Mouse (Mus musculus) limb, embryonic 13.5 days (tissue): ENCODE results near the gene Fndc10. TPM values are rescaled to one million over a fixed set of nuclear protein-coding genes. Genes with fewer than 3 reads are reported as not detected.

Experiments
- ATAC-seq: fragments of 200-750 bp; cut with Nextera tagmentation; 2 replicates; pipeline ENCODE4 v1.8.0; 2017; ENCODE audit warnings: low read depth, moderate number of reproducible peaks, moderate TSS enrichment; ENCODE audit not compliant: low FRiP score
- H3K27ac ChIP-seq: fragments of 300-500 bp; sonication (generic); 2 replicates; pipeline ENCODE4 v1.5.1; 2015; ENCODE audit warnings: inconsistent platforms, mild to moderate bottlenecking, moderate library complexity
- H3K27me3 ChIP-seq: fragments of 300-500 bp; sonication (generic); 2 replicates; pipeline ENCODE4 v1.6.1; 2015; ENCODE audit warnings: mild to moderate bottlenecking, inconsistent platforms
- H3K36me3 ChIP-seq: fragments of 300-500 bp; sonication (generic); 2 replicates; pipeline ENCODE4 v1.6.1; 2015; ENCODE audit warnings: inconsistent platforms, mild to moderate bottlenecking, moderate library complexity
- H3K4me1 ChIP-seq: fragments of 300-500 bp; sonication (generic); 2 replicates; pipeline ENCODE4 v1.6.1; 2015; ENCODE audit warnings: inconsistent platforms
- H3K4me2 ChIP-seq: fragments of 300-500 bp; sonication (generic); replicated peaks from 2 replicates; pipeline ENCODE4 v1.6.1; 2015; ENCODE audit warnings: inconsistent platforms, mild to moderate bottlenecking, moderate library complexity
- H3K4me3 ChIP-seq: fragments of 300-500 bp; sonication (generic); 2 replicates; pipeline ENCODE4 v1.5.1; 2015; ENCODE audit warnings: moderate library complexity, mild to moderate bottlenecking, inconsistent platforms
- H3K9ac ChIP-seq: fragments of 300-500 bp; sonication (generic); 2 replicates; pipeline ENCODE4 v1.6.1; 2015; ENCODE audit warnings: mild to moderate bottlenecking, inconsistent platforms
- H3K9me3 ChIP-seq: fragments of 300-500 bp; sonication (generic); 2 replicates; pipeline ENCODE4 v1.6.1; 2016; ENCODE audit warnings: inconsistent platforms
- WGBS: fragments of 180-500 bp; shearing (Covaris S2); methylation state at CpG from one replicate; pipeline ENCODE4 v1.1.7; 2015; 5-methylcytosine and 5-hydroxymethylcytosine counted together
- polyA plus RNA-seq: library from polyadenylated mRNA; unstranded; fragments of >200 nt; fragmentation: Nextera tagmentation; extraction: Ambion mirVana; gene quantifications from 2 replicates; pipeline ENCODE4 v1.2.1, GENCODE M21; 2015

Fndc10 gene
- polyA plus RNA-seq, 1 experiment from 2014 or later = 8.4 TPM

DNA sequence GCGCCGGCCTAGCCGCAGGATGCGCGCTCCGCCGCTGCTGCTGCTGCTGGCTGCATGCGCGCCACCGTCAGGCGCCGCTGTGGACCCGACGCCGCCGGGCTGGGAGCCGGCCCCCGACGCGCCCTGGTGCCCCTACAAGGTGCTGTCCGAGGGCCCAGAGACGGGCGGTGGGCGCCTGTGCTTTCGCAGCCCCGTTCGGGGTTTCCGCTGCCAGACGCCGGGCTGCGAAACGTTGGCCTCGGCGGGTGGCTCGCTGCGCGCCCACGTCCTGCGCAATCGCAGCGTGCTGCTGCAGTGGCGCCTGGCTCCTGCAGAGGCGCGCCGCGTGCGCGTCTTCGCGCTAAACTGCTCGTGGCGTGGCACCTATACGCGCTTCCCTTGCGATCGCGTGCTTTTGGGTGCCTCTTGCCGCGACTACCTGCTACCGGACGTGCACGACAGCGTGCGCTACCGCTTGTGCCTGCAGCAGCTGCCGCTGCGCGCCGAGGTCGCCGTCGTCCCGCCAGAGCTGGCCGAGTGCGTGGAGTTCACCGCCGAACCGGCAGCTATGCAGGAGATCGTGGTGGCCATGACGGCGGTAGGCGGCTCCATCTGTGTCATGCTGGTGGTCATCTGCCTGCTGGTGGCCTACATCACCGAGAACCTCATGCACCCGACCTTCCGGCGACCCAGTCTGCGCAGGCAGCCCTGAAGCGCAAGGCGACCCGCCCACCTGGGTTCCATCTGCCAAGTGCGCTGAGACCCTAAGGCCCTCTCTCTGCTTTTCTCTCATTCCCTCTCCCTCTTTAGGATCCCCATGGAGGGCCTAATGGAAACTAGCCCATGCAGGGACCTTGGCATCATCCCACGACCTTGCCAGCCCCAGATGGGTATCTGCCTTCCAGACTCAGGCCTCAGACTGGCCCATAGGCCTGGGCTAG, 600 bp downstream of the Fndc10 start:
- Histone ChIP-seq H3K9me3 (no peaks in the 10 kb centered on the region), H3K27ac (peak overlapping the region; percentile 78; the same call in 1 of the 2 replicates), H3K27me3 (peaks cover 12% of the 10 kb centered on the region; the same call in 1 of the 2 replicates), H3K36me3 (no peaks in the 10 kb centered on the region), H3K9ac (peak overlapping the region; percentile 82), H3K4me1 (peaks cover 21% of the 10 kb centered on the region), H3K4me2 (peak overlapping the region; percentile 94), H3K4me3 (peak overlapping the region; percentile 69)
- peak; percentile 83 for ATAC-seq
- 1% methylated on average over 87 of the region's 92 CpGs for WGBS

DNA sequence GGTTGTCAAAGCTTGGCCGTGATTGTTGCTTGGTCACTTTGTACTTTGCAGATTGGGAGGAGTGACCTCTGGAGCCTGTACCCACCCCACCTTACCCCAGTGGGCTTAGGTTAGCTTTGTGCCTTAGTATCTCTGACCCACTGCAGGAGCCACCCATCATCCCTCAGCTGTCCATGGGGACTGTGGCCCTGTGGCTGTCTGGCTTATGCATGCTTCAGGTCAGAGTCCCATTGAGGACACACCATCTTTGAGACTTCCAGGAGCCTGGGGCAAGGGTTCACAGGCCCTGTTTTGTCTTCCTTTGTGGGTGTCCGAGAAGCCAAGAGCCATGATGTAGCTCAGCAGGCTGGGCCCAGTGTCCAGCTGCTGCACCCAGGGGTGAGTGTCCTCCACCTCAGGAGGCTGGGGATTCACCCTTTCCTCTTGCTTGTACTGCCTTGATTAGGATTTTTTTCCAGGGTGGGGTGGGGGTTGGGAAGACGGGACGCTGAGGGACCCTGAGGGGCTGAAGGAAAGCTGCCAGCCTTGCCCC, 1.5 kb downstream of the Fndc10 start:
- peaks cover 21% of the 10 kb centered on the region for H3K4me1 ChIP-seq
- WGBS = 81% methylated on average over 4 of the region's 4 CpGs
- peak overlapping the region; percentile 82 for H3K9ac ChIP-seq
- peak overlapping the region; percentile 69 for H3K4me3 ChIP-seq
- H3K4me2 ChIP-seq = peak overlapping the region; percentile 94
- ATAC-seq = no peak
- no peak overlapping the region for H3K27ac ChIP-seq
- no peaks in the 10 kb centered on the region for H3K36me3 ChIP-seq
- no peaks in the 10 kb centered on the region for H3K9me3 ChIP-seq
- peaks cover 12% of the 10 kb centered on the region; the same call in 1 of the 2 replicates for H3K27me3 ChIP-seq

DNA sequence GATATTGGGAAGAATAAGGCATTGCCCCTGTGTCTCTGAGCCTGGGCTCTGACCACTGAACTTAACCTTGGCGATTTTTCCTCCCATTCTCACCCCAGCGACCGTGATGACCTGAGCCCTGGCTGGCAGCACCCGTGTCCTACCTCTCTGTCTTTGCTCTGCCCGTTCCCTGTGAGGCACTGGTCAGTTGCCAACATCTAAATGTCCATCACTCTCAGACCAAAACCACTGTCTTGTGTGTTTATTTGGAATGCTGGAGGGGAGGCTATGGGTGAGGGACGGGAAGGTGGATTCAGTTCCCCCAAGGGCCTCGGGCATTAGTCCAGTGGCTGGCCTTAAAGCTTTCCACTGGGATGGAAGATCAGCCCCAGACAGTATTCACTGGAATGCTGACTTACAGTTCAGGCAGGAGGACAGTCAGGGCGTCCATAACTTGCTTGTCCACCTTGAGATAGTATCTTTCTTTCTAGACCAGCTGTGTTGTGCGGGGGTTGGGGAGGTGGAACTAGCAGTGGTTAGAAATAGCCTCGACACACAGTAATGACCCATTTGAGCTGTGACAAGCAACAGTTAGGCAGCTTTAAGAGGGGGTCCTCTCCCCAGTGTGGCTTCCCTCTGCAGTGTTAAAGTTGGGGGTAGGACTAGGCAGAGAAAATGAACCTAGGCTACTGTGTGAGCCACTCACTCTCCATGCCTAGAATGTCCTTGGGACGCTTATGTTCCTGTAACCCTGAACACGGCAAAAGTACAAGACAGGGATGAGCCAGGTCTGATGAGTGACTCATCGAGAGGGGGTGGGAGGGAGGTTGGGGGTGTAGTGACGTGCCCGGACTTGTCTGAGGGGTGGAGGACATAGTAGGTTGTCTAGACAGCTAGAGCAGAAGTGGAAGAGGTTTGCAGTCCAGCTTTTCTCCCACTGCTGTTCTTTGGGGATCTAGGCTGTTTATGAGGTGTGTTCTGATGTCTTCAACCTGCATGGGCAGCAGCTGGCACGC, 2.4 kb downstream of the Fndc10 start:
- 71% methylated on average over 16 of the region's 16 CpGs for WGBS
- no peak for ATAC-seq
- Histone ChIP-seq H3K27ac (no peak overlapping the region), H3K4me3 (peak overlapping the region; percentile 7; the same call in 1 of the 2 replicates), H3K4me1 (peaks cover 21% of the 10 kb centered on the region), H3K27me3 (peaks cover 12% of the 10 kb centered on the region; the same call in 1 of the 2 replicates), H3K4me2 (peak overlapping the region; percentile 94), H3K9ac (peak overlapping the region; percentile 39; the same call in 1 of the 2 replicates), H3K36me3 (no peaks in the 10 kb centered on the region), H3K9me3 (no peaks in the 10 kb centered on the region)

DNA sequence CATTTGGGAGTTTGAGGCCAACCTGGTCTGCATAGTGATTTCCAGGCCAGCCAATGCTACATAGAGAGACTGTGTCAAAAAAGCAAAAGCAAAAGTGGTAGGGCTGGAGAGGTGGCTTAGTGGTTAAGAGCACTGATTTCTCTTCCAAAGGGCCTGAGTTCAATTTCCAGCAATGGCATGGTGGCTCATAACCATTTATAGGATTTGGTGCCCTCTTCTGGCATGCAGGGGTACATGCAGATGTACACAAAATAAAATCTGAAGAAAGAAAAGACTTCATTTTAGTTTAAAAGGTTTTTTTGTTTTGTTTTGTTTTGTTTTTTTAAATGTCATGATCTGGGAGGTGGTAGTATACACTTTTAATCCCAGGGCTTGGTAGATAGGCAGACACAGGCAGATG, 6.3 kb downstream of the Fndc10 start:
- no peak overlapping the region for H3K4me3 ChIP-seq
- H3K9ac ChIP-seq = no peak overlapping the region
- no peaks in the 10 kb centered on the region for H3K36me3 ChIP-seq
- H3K9me3 ChIP-seq = no peaks in the 10 kb centered on the region
- no peak for ATAC-seq
- no peak overlapping the region for H3K27ac ChIP-seq
- H3K4me2 ChIP-seq = no peak overlapping the region
- H3K4me1 ChIP-seq = peaks cover 15% of the 10 kb centered on the region
- peaks cover 7% of the 10 kb centered on the region; the same call in 1 of the 2 replicates for H3K27me3 ChIP-seq

DNA sequence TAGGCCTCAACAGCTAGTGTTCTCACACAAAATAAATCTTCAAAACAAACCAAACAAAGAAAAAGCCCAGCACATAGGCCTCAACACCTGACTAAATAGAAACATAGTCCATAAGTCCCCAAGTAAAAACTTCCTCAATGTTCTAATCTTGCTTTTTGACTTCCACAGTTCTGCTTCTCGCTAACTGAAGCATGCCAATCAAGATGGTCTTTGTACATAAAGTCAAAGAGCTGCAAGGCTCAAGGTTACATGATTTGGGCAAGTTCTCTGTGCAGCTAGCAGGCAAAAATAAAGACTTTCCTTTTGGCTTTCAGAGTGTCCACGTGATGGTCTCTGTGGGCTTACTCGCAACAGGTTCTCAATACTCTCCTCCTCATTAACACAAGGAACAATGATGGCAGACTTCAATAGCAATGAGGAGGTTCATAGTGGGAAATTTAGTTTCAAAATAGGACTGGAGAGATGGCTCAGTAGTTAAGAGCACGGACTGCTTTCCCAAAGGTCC, 9.3 kb downstream of the Fndc10 start:
- Histone ChIP-seq H3K4me3 (no peak overlapping the region), H3K4me2 (no peak overlapping the region), H3K36me3 (no peaks in the 10 kb centered on the region), H3K4me1 (peaks cover 11% of the 10 kb centered on the region), H3K9ac (no peak overlapping the region), H3K9me3 (no peaks in the 10 kb centered on the region), H3K27ac (no peak overlapping the region), H3K27me3 (no peaks in the 10 kb centered on the region)
- WGBS = 91% methylated on average over 4 of the region's 4 CpGs
- ATAC-seq = no peak

DNA sequence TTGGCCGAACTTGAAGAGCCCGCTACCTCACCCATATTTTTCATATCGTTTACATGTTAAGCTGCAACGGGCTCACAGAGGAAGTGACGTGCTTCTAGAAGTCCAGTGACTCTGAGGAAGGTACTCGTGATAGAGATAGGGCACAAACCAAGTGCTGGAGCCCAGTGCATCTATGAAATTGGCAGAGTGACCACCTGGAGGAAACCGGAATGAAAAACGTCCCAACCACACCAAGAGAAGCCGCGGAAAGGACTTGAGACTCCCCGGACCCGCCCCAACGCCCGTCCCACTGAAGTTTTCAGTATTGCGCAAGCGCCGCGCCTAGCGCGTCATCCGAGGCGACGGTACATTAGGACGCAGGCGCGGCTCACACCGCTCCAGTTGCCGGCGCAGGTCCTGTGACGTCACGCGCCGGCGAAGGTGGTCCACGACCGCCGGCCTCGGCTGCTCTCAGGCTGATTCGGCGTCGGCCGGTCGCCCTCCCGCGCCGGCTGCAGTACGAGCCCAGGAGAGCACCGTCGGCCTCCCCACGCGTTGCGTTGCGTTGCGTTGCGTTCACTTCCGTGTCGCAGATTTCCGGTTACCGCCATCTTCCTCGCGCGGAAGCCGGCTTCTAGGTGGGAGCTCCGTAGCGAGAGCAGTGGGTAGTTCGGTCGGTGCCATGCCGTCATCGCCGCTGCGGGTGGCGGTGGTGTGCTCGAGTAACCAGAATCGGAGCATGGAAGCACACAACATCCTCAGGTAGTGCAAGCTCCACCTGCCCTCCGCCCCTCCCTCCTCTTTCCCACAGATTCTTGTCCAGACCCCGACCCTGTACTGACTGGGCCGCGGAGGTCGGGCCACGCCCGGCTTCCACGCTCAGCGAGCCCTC, 10.8 kb downstream of the Fndc10 start, which contains the start of gene Ssu72:
TSS of gene Ssu72 (plus strand) at position 80 of the 871 bp plus-strand sequence.
- Histone ChIP-seq H3K27me3 (no peaks in the 10 kb centered on the region), H3K4me2 (peak within 1 kb of the TSS; percentile 85), H3K9ac (peak within 1 kb of the TSS; percentile 93), H3K4me3 (peak within 1 kb of the TSS; percentile 92), H3K4me1 (peaks cover 20% of the 10 kb centered on the region), H3K9me3 (no peaks in the 10 kb centered on the region), H3K27ac (peak within 1 kb of the TSS; percentile 94), H3K36me3 (no peaks in the 10 kb centered on the region)
- ATAC-seq = peak; percentile 96
- under 1% methylated on average over 83 of the region's 83 CpGs for WGBS

DNA sequence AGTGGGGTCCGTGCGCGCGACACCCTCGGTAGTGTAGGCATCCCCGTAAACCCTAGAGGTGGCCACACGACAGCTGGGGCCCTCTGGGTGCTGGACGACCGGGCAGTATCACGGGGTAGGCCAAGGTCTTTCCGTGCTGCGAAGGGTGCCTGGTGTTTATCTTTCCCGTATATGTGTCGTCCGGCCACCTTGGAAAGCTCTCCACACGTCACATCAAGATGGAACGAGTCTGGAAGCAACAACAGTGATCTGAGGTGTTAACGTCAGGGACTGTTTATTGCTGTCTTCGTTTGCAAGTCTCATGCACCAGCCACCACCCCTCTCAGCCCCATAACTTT, 11.4 kb downstream of the Fndc10 start:
- Histone ChIP-seq H3K27me3 (no peaks in the 10 kb centered on the region), H3K4me2 (peak overlapping the region; percentile 82), H3K9ac (peak overlapping the region; percentile 93), H3K4me3 (peak overlapping the region; percentile 92), H3K36me3 (no peaks in the 10 kb centered on the region), H3K27ac (peak overlapping the region; percentile 94), H3K9me3 (no peaks in the 10 kb centered on the region), H3K4me1 (peaks cover 22% of the 10 kb centered on the region)
- ATAC-seq = no peak
- WGBS = 0% methylated on average over 19 of the region's 19 CpGs

DNA sequence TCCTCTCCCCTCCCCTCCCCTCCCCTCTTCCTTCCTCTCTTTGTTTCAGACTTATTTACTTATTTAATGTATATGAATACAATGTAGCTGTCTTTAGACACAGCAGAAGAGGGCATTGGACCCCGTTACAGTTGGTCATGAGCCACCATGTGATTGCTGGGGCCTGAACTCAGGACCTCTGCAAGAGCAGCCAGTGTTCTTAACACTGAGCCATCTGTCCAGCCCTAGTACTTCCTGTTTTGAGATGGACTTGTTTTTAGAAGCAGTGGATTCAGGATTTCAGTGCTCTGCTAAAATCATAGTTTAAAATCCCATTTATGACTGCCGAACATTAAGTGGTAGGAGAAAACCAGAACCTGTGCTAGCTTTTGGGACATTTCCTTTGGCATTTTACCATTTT, 14.4 kb downstream of the Fndc10 start:
- H3K4me2 ChIP-seq = no peak overlapping the region
- WGBS = 82% methylated on average over 2 of the region's 2 CpGs
- no peak overlapping the region for H3K9ac ChIP-seq
- no peak overlapping the region for H3K27ac ChIP-seq
- H3K4me1 ChIP-seq = peaks cover 25% of the 10 kb centered on the region
- H3K36me3 ChIP-seq = no peaks in the 10 kb centered on the region
- H3K4me3 ChIP-seq = no peak overlapping the region
- no peaks in the 10 kb centered on the region for H3K9me3 ChIP-seq
- H3K27me3 ChIP-seq = no peaks in the 10 kb centered on the region
- no peak for ATAC-seq

DNA sequence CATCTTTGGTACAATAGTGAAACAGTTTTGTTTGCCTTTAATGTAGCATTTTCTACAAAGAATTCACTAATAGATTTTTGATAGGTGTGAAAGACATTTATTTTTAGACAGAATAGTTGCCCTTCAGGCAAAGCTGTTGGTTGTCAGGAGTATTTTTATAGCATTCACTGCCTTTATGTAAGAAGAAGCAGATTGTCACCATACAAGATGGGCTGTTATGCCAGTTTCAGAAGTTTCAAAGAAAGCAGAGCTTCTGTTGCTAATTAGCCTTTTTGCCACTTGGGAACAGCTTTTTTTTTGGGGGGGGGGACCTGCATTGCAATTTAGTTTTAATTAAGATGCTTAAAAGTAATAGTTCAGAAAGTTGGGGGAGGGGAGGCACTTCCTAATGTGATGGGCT, 14.8 kb downstream of the Fndc10 start:
- no peak overlapping the region for H3K9ac ChIP-seq
- no peaks in the 10 kb centered on the region for H3K27me3 ChIP-seq
- H3K4me1 ChIP-seq = peaks cover 25% of the 10 kb centered on the region
- H3K9me3 ChIP-seq = no peaks in the 10 kb centered on the region
- no peak overlapping the region for H3K4me3 ChIP-seq
- ATAC-seq = no peak
- H3K27ac ChIP-seq = no peak overlapping the region
- H3K4me2 ChIP-seq = no peak overlapping the region
- H3K36me3 ChIP-seq = no peaks in the 10 kb centered on the region

DNA sequence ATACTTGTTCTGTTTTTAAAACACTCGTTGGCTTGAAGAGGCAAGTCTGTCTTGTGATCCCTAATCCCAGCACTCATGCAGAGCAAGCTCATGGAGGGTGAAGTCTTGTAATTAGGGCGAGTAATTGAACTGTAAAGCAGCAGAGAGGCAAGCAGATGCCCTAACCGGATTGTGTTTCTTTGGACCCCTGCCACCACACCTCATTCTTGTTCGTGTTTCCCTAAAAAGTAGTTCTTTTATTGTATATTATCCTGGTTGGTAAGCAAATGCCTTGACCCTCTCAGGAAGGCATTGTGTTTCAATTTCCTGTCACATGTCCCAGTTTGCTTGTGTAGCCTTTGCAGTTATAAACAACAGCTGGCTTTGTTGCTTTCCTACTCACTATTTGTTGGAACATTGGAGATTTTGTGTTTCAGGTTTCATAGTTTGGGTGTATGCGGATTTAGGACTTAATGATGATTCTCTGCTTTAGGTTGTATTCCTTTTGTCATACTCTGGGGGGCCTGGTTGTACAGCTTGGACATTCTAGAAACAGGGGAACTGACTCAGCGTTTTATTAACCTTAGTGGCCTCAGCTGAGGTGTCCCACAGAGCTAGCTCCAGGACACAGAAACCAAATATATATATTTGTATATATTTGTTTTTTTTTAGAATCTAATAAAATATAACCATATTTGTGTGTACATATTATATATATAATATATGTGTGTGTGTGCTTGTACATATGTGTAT, 16.5 kb downstream of the Fndc10 start:
- H3K9ac ChIP-seq = no peak overlapping the region
- H3K4me1 ChIP-seq = peaks cover 25% of the 10 kb centered on the region
- H3K4me2 ChIP-seq = no peak overlapping the region
- H3K27ac ChIP-seq = peak overlapping the region; percentile 18; the same call in 1 of the 2 replicates
- no peak overlapping the region for H3K4me3 ChIP-seq
- ATAC-seq = no peak
- H3K9me3 ChIP-seq = no peaks in the 10 kb centered on the region
- H3K27me3 ChIP-seq = no peaks in the 10 kb centered on the region
- H3K36me3 ChIP-seq = peaks cover 14% of the 10 kb centered on the region
- 48% methylated on average over 6 of the region's 6 CpGs for WGBS
